Mouse (Mus musculus) heart, adult 2 months (tissue): Measurements from ENCODE around the gene Lrrn4cl.

Experiments used
- EP300 ChIP-seq: fragments of 200-500 bp; IDR thresholded peaks from 2 replicates; pipeline ENCODE4 v1.6.1; 2011; ENCODE audit warnings: low read depth, low read length, control low read depth; ENCODE audit not compliant: insufficient read depth
- POLR2A ChIP-seq: fragments of 200-500 bp; IDR thresholded peaks from 2 replicates; pipeline ENCODE4 v1.6.1; 2011; ENCODE audit warnings: mild to moderate bottlenecking, low read depth, low read length, control low read depth; ENCODE audit not compliant: insufficient read depth

DNA sequence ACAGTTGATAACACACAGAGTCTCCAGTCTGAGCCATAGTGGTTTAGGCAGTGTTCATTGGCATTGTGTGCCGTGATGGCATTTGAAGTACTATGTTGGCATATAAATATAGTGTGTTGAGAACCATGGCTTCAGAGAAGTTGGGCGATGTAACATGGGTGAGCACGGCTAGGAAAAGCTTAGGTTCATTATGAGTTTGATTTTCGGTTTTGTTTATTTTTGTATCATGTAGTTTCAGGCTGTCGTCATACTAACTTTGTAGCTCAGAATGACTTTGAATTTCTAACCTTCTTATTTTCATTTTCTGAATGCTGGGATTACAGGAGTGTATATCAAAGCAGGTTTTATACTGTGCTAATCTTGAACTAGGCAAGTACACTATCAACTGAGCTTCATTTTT lies 52.8 kb downstream of the Lrrn4cl start:
- no peak for TF ChIP-seq POLR2A
- no peak for TF ChIP-seq EP300
